Mouse (Mus musculus): ENCODE data around the gene Lypd9.
"Not testable (repeated sequence)": the region's sequence is repeated elsewhere in the genome, so short reads cannot be mapped to it uniquely, and the experiment has no call there.

Gene Lypd9

DNA sequence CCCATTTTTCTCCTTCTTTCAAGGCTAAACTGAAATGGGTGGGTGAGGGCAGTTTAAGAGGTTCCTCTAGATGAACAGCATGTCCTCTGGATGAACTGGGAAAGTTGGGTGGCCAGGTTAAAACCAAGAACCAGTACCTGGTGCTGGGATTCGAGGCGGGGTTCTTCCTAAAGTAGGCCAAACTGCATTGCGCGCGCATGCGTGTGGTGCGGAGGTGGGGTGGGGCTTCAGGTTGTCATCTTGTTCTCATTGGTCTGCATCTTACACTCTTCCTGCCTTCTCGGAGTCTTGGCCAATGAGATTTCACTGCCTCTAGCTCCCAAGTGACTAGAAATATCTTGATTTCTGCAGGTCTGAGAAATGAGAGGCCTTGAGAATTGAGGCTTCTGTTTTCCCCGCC lies at the start of gene Lypd9:
TSS of gene Lypd9 (minus strand) at position 165 of the 400 bp plus-strand sequence.
- no peak for DNase-seq (ENCODE audit: low spot score in 2 of 2)

GRCm38 (mm10) chr11:58502472-58502871 lies 49.7 kb upstream of the Lypd9 start, which contains the start of gene Olfr331:
Olfr331 (minus strand) TSS chr11:58502572.
- DNase-seq (ENCODE audit: low spot score in 2 of 2), result not testable (repeated sequence)

DNA sequence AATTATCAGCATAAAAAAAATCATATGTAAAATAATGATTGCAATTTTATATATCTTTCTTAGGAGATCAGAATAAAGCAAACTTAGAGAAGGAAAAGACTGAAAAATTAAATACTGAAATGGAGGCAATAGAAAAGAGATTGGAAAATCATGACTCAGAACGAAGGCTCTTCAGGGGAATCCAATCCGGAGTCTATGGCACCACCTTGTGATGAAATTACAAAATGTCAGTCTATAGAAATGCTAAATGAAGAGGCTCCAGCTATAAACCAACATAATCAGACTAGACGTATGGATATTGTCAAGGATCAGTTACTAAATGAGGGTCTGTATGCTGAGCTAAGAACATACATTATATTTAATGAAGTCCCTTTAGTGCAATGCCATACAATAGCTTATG lies 46.6 kb upstream of the Lypd9 start:
- no peak for DNase-seq (ENCODE audit: low spot score in 2 of 2)

DNA sequence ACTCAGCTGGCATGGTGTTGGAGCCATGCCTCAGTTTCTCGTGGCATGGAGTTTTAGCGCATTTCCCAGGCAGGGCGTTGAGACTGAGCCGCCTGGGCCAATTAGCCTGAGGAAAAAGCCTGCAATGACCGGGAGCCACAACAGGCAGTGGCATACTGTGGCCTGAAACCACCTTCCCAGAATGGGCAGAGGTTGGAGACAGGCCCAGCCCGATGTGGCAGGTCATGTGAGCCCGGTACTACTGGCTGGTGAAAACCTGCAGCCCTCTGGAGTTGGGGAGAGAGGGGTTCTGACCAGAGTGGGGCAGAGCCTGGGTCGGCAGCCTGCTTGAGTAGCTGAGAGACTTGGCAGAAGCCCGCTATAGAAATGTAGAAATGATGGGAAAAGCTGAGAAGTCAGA lies 46.0 kb upstream of the Lypd9 start:
- DNase-seq (ENCODE audit: low spot score in 2 of 2), result no peak

DNA sequence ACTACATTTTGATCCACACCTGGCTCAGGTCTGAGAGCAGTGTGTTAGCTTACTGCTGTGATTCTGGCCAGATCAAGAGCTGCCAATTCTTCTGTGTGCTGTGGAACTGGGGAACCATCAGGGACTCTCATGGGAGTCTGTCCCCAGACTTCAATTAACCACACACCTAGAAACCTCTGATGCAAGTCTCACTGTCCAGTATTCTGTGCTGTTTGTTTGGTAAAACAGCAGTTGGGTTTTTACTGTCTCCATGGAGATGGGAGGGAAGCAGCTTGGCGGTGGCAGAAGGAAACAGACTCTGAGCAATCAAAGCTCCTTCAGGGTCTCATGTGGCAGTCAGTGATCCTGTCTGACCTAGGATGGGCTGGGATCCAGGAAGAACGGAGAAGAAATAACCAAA lies 39.7 kb upstream of the Lypd9 start, which contains the start of gene Olfr332:
TSS of gene Olfr332 (minus strand) at position 101 of the 400 bp plus-strand sequence.
- no peak for DNase-seq (ENCODE audit: low spot score in 2 of 2)

- no peak for DNase-seq (ENCODE audit: low spot score in 2 of 2)
These were observed 9.4 kb upstream of the Lypd9 start, which contains the start of gene Olfr30 for GRCm38 (mm10) chr11:58462170-58462569. Olfr30 (minus strand) TSS chr11:58462270.

- no peak for DNase-seq (ENCODE audit: low spot score in 2 of 2)
These were observed 869 bp upstream of the Lypd9 start for GRCm38 (mm10) chr11:58453592-58453991.

DNA sequence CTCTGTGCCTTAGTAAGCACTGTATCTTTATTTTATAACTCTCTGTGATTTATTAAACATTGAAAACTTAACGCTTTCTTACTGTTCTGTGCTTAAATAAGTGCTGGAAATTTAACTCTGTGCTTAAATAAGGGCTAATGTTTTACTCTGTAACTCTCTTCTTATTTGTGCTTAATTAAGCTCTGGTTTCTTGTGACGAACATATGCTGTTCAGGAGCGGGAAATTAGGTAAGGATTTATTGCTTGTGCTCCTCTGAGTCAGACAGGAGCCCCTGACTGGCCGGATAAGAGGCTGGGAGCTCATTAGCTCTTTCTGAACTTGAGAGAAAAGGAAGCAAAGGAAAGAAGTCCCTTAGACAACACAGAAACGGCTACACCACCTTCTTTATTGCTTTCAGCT lies 14.9 kb downstream of the Lypd9 start:
- DNase-seq (ENCODE audit: low spot score in 2 of 2), result no peak

- DNase-seq (ENCODE audit: low spot score in 2 of 2), result no peak
These were observed 20.5 kb downstream of the Lypd9 start, which contains the start of gene Gm12253 for GRCm38 (mm10) chr11:58432259-58432658. Gm12253 (plus strand) TSS chr11:58432559.

- DNase-seq (ENCODE audit: low spot score in 2 of 2), result no peak
These were observed 31.9 kb downstream of the Lypd9 start, which contains the start of gene 1810065E05Rik for GRCm38 (mm10) chr11:58420815-58421214. 1810065E05Rik (plus strand) TSS chr11:58421111.

- DNase-seq (ENCODE audit: low spot score in 2 of 2), result no peak
These were observed 34.4 kb downstream of the Lypd9 start for GRCm38 (mm10) chr11:58418336-58418735.

- DNase-seq (ENCODE audit: low spot score in 2 of 2), result no peak
These were observed 44.7 kb downstream of the Lypd9 start for GRCm38 (mm10) chr11:58408066-58408465.

- no peak for DNase-seq (ENCODE audit: low spot score in 2 of 2)
These were observed 52.1 kb downstream of the Lypd9 start for GRCm38 (mm10) chr11:58400655-58401054.

- DNase-seq (ENCODE audit: low spot score in 2 of 2), result no peak
These were observed 52.6 kb downstream of the Lypd9 start for GRCm38 (mm10) chr11:58399985-58400645.

Measured in thymus, postnatal 10 days (tissue).